Mouse (Mus musculus): ENCODE measurements around the gene Smarcd1. TPM values are rescaled to one million over a fixed set of nuclear protein-coding genes. Genes with fewer than 3 reads are reported as not detected.

Smarcd1 gene
- polyA plus RNA-seq (2015; fragmentation: Nextera tagmentation; extraction: Ambion mirVana): 10.9 and 11.6 TPM in 2 replicates

- H3K4me3 ChIP-seq (ENCODE audit: low read depth, low read length): peak within 1 kb of the TSS; percentile 82
- H3K9ac ChIP-seq (ENCODE audit: low read length): peak within 1 kb of the TSS; percentile 91
- ATAC-seq (ENCODE audit: low FRiP score, low TSS enrichment) (peak; percentile 89), DNase-seq (ENCODE audit: low spot score) (peak; percentile 92)
- WGBS: 1% methylated on average over 69 of the region's 71 CpGs
- H3K4me2 ChIP-seq (replicated peaks; ENCODE audit: low read depth): peak within 1 kb of the TSS; percentile 51
- peak within 1 kb of the TSS; percentile 97 for H3K27ac ChIP-seq (replicated peaks)
- H3K27me3 ChIP-seq (ENCODE audit: control insufficient read depth, insufficient read depth, low read length): no peaks in the 10 kb centered on the region
- peak; percentile 90 for TF ChIP-seq CTCF (IDR thresholded peaks at IDR 0.05; ENCODE audit: low read depth)
- no peak for TF ChIP-seq EP300 (optimal IDR thresholded peaks at IDR 0.05)
- no peaks in the 10 kb centered on the region for H3K4me1 ChIP-seq (replicated peaks; ENCODE audit: control insufficient read depth, insufficient read depth)
- no peaks in the 10 kb centered on the region for H3K9me3 ChIP-seq (ENCODE audit: control insufficient read depth, low read length)
- peaks cover 6% of the 10 kb centered on the region; the same call in 1 of the 2 replicates for H3K36me3 ChIP-seq (ENCODE audit: control insufficient read depth, insufficient read depth, low read length)
Observed at GRCm38 (mm10) chr15:99701999-99702900, at the start of gene Smarcd1. Gene Smarcd1 (plus strand): TSS chr15:99702129.

GRCm38 (mm10) chr15:99653291-99653690 is 48.6 kb upstream of the Smarcd1 start:
- TF ChIP-seq EP300 (optimal IDR thresholded peaks at IDR 0.05) (no peak), CTCF (IDR thresholded peaks at IDR 0.05; ENCODE audit: low read depth) (peak; percentile 58)
- DNase-seq (ENCODE audit: low spot score) (peak; percentile 38), ATAC-seq (ENCODE audit: low FRiP score, low TSS enrichment) (no peak)

GRCm38 (mm10) chr15:99653876-99654275 is 48.1 kb upstream of the Smarcd1 start:
- Histone ChIP-seq H3K27ac (replicated peaks) (no peak overlapping the region), H3K4me2 (replicated peaks; ENCODE audit: low read depth) (peak overlapping the region; percentile 31), H3K4me1 (replicated peaks; ENCODE audit: control insufficient read depth, insufficient read depth) (peaks cover 2% of the 10 kb centered on the region; the same call in 1 of the 2 replicates), H3K4me3 (ENCODE audit: low read depth, low read length) (no peak overlapping the region), H3K27me3 (ENCODE audit: control insufficient read depth, insufficient read depth, low read length) (no peaks in the 10 kb centered on the region), H3K36me3 (ENCODE audit: control insufficient read depth, insufficient read depth, low read length) (no peaks in the 10 kb centered on the region), H3K9ac (ENCODE audit: low read length) (0 out of 2 replicates have a peak overlapping the region, but pooled peaks have one; percentile 27), H3K9me3 (ENCODE audit: control insufficient read depth, low read length) (no peaks in the 10 kb centered on the region)
- DNase-seq (ENCODE audit: low spot score) (no peak), ATAC-seq (ENCODE audit: low FRiP score, low TSS enrichment) (no peak)
- WGBS: 16% methylated on average over 21 of the region's 21 CpGs
- no peak for TF ChIP-seq EP300 (optimal IDR thresholded peaks at IDR 0.05)
- TF ChIP-seq CTCF (IDR thresholded peaks at IDR 0.05; ENCODE audit: low read depth): no peak

More at GRCm38 (mm10) chr15:99653291-99653690, 48.6 kb upstream of the Smarcd1 start:
- no peaks in the 10 kb centered on the region for H3K27me3 ChIP-seq (ENCODE audit: control insufficient read depth, insufficient read depth, low read length)
- H3K4me2 ChIP-seq (replicated peaks; ENCODE audit: low read depth): peak overlapping the region; percentile 31
- H3K36me3 ChIP-seq (ENCODE audit: control insufficient read depth, insufficient read depth, low read length): no peaks in the 10 kb centered on the region
- H3K27ac ChIP-seq (replicated peaks): no peak overlapping the region
- peaks cover 2% of the 10 kb centered on the region; the same call in 1 of the 2 replicates for H3K4me1 ChIP-seq (replicated peaks; ENCODE audit: control insufficient read depth, insufficient read depth)
- H3K9ac ChIP-seq (ENCODE audit: low read length): no peak overlapping the region
- H3K4me3 ChIP-seq (ENCODE audit: low read depth, low read length): no peak overlapping the region
- 14% methylated on average over 8 of the region's 8 CpGs for WGBS
- no peaks in the 10 kb centered on the region for H3K9me3 ChIP-seq (ENCODE audit: control insufficient read depth, low read length)

GRCm38 (mm10) chr15:99655956-99656355 is 46.0 kb upstream of the Smarcd1 start:
- WGBS: 46% methylated on average over 9 of the region's 9 CpGs
- Histone ChIP-seq H3K4me2 (replicated peaks; ENCODE audit: low read depth) (no peak overlapping the region), H3K4me1 (replicated peaks; ENCODE audit: control insufficient read depth, insufficient read depth) (no peaks in the 10 kb centered on the region), H3K27me3 (ENCODE audit: control insufficient read depth, insufficient read depth, low read length) (no peaks in the 10 kb centered on the region), H3K9me3 (ENCODE audit: control insufficient read depth, low read length) (no peaks in the 10 kb centered on the region), H3K9ac (ENCODE audit: low read length) (no peak overlapping the region), H3K27ac (replicated peaks) (no peak overlapping the region), H3K36me3 (ENCODE audit: control insufficient read depth, insufficient read depth, low read length) (no peaks in the 10 kb centered on the region), H3K4me3 (ENCODE audit: low read depth, low read length) (no peak overlapping the region)
- no peak for DNase-seq (ENCODE audit: low spot score)
- no peak for TF ChIP-seq CTCF (IDR thresholded peaks at IDR 0.05; ENCODE audit: low read depth)
- ATAC-seq (ENCODE audit: low FRiP score, low TSS enrichment): no peak

GRCm38 (mm10) chr15:99658437-99658836 is 43.5 kb upstream of the Smarcd1 start:
- Histone ChIP-seq H3K9ac (ENCODE audit: low read length) (no peak overlapping the region), H3K36me3 (ENCODE audit: control insufficient read depth, insufficient read depth, low read length) (no peaks in the 10 kb centered on the region), H3K4me3 (ENCODE audit: low read depth, low read length) (no peak overlapping the region), H3K4me2 (replicated peaks; ENCODE audit: low read depth) (no peak overlapping the region), H3K27ac (replicated peaks) (no peak overlapping the region), H3K4me1 (replicated peaks; ENCODE audit: control insufficient read depth, insufficient read depth) (no peaks in the 10 kb centered on the region), H3K9me3 (ENCODE audit: control insufficient read depth, low read length) (no peaks in the 10 kb centered on the region), H3K27me3 (ENCODE audit: control insufficient read depth, insufficient read depth, low read length) (no peaks in the 10 kb centered on the region)
- WGBS: 42% methylated on average over 2 of the region's 2 CpGs
- no peak for DNase-seq (ENCODE audit: low spot score)
- TF ChIP-seq EP300 (optimal IDR thresholded peaks at IDR 0.05): no peak
- no peak for TF ChIP-seq CTCF (IDR thresholded peaks at IDR 0.05; ENCODE audit: low read depth)
- no peak for ATAC-seq (ENCODE audit: low FRiP score, low TSS enrichment)
